Mouse (Mus musculus) embryo, embryonic 10.5 days (tissue): ENCODE measurements around the gene Boc.

Experiments used
- DNase-seq: peaks from one replicate; pipeline ENCODE4 v3.0.0-alpha.2; 2015; ENCODE audit warnings: low spot score

Gene Boc

GRCm38 (mm10) chr16:44552726-44553125 lies 6.0 kb downstream of the Boc start:
- DNase-seq: no peak

DNA sequence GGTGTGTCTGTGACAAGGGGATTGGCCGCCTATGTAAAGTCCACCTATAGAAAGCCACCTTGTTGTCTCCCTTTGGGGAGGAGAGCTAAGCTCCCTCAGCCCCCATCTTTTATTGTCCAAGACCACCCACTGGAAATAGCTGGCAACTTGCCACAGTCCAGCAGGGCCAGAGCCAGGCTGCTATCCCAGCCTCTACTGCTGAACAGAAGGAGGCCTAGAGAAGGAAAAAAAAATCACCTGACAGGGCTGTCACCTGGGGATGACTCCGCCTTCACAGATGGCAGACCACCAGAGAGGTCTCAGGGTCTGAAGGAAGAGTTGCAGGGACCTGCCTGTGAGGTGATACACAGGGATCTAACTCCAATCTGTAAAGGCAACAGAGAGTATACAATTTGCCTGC lies 6.7 kb downstream of the Boc start:
- no peak for DNase-seq

DNA sequence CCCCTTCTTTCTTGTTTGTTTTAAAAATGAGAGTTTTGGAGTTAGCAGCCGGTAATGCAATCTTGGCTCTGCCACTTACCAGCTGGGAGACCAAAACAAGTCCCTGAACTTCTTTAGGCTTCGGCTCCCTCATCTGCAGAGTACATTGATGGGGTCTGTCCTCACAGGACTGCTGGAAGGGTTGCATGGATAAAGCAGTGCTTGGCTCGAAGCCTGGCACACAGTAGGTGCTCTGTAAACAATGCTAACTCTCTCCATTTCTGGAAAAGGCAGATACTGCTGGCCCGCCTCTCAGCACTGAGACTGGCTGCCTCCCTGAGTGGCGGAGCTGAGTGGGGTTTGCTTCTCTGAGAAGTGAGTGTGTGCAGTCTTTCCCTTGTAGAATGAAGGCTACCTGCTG lies 7.2 kb downstream of the Boc start:
- no peak for DNase-seq

DNA sequence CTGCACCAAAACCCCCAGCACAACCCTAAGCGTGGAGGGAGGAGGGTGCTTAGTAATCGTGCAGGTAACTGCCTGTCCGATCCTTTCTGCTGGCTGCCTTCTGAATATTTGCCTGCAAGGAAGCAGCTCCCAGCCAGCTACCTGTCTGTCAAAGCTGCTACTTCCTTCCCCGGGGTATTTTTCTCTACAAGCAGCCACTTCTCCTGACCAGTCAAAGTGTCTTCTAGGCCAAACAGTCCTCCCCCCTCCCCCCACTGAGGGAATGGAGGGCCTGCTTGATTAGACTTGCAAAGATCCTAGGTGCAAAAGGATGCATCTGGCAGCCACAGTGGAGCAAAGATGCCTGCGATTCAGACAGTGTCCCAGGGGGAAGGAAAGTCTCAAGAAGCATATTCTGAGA lies 7.9 kb downstream of the Boc start:
- DNase-seq: no peak

GRCm38 (mm10) chr16:44549867-44550679 lies 8.6 kb downstream of the Boc start:
- DNase-seq: no peak

DNA sequence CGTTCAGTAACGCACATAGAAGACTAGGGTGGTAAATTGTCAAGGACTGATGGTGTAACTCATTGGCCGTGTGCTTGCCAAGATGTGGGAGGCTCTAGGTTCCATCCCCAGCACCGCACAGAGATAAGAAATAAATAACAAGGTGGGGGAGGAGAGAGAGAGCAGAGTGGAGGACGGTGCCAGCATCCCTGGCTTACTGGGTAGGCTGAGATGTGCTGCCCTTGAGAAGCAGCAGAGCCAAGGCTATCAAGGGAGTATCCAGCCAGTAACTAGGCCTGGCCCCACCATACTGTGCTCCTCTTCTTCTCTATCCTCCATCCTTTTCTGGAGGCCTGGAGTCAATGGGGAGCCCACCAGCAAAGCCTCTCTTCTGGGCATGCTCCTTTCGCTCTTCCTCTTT lies 9.3 kb downstream of the Boc start:
- DNase-seq: no peak

GRCm38 (mm10) chr16:44547976-44548375 lies 10.7 kb downstream of the Boc start:
- no peak for DNase-seq

- no peak for DNase-seq
Measured at GRCm38 (mm10) chr16:44546831-44547230, 11.9 kb downstream of the Boc start.

- DNase-seq: no peak
Measured at GRCm38 (mm10) chr16:44545939-44546338, 12.8 kb downstream of the Boc start.

DNA sequence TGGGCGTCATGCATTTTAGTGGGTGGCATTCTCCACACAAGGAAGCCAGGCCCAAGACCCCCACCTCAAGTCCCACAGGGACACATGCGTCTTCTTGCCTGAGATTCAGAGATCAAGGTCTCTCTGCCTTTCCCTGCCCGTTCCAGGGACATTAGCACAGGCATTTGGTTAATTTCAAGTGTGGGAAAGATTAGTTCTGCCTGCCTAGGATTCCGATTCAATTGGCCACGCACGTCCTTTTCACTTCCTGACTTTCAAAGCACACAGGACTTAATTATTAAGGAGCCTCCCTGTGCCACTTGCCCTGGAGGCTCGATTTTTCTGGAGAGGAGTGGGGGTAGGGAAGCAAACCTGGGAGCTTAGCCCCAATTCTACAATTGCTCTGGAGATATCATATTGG lies 13.5 kb downstream of the Boc start:
- no peak for DNase-seq

GRCm38 (mm10) chr16:44543098-44543497 lies 15.6 kb downstream of the Boc start:
- DNase-seq: no peak

DNA sequence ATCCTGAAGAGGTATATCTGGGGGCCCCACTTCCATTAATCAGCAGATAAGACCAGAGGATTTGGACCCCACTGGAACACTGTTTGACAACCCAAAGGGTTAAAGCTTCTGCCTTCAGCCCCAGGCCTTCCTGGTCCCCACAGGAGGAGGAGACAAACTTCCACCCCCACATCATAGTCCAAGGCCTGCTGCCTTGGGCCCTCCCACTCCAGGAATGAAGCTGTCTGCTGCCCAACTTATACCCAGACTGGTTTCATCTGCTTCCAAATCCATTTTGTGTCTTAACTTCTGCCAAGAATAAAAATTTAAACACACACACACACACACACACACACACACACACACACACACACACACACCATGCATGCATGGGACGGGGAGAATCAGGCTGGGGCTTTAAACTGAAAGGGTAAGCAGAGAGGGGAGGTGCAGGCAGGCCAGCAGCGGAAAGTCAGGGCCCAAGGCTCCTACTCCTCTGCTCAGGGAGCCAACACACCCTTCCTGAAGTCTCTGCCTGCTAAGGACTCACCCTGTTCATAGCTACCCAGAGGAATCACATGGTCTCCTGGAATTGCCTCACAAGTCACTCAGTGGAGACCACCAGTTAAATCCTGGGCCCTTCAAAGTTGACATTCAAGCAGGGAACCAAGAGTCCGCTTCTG lies 16.5 kb downstream of the Boc start:
- no peak for DNase-seq

- DNase-seq: no peak
Measured at GRCm38 (mm10) chr16:44539611-44540010, 19.1 kb downstream of the Boc start.

DNA sequence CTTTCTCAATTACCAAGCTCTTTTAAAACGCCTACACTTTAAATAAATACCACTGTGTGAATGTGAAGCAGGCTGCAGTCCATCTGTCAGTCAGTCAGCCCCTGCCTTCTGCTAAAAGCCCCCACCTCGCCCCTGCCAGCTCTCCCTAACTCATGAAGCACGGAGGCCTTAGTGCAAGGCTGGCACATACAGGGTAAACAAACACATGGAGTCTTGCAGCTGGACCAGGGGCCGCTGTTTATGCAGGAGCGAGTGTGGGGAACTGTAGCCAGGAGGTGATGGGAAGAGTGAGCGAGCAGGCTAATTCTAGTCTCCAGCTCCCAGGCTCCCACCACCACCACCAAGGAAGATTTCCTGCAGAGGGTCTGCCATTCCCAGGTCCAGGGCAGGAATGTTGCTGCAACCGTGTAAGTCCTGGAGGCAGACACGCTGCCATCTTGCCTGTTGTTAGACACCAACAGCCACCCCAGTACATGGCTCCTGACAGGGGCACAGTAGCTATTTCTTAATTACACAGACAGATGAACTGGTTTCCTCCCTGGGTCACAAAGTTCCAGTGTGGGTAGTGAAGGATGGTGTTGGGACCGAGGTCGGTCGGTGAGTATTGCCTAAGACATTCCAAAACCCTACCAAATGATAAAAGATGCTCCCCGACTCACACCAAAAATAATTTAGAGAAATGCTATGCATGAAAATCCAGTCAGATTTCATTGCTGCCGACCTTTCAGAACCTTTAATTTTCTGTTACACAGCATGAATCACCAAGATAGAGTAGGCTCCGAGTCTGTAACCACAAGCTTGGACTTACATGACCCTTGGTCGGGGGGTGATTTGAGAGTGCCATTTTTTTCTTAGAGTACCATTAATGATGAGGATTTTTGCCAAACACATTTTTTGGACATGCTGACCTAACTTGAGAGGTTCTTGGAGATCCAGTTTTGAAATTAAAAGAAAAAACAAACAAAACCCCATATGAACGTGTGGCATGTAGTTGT lies 20.0 kb downstream of the Boc start:
- no peak for DNase-seq

DNA sequence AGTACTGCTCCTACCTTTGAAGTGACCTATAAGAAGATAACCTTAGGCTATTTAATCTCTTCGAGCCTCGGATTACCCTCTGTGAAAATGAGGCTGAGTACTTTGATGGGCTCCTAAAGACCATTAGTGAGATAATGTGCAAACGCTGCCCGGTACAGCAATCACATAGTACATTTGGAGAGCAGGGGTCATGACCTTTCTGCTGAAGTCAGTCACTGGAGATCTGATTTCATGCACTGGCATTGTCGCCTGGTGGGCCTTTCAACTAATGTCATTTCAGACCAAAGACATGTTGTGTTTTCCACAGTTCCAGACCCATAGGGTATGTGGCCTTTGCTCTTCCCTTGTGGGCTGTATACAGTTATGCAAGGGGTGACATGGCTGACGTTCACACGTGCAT lies 24.6 kb downstream of the Boc start:
- peak; percentile 66 for DNase-seq

- no peak for DNase-seq
Measured at GRCm38 (mm10) chr16:44533522-44533921, 25.2 kb downstream of the Boc start.

DNA sequence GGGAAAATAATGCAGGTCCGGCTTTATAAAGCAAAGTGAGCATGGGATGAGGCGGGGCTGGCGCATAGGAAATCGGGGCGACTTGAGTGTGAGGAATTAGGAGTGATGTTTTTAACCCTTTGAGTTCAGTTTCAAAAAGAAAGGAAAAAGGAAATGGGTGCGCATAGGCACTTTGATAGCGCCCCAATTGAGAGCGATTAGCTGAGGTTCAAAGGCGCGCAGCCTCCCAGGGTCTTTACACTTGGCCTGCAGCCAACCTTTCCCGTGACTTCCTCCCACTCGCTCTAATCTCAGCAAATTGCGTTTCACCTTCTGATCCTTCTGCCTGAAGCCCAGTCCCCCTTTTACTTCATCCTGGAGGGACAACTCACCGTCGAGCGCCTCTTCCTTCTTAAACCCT lies 25.8 kb downstream of the Boc start:
- no peak for DNase-seq

GRCm38 (mm10) chr16:44531239-44531797 lies 27.4 kb downstream of the Boc start:
- peak; percentile 69 for DNase-seq

DNA sequence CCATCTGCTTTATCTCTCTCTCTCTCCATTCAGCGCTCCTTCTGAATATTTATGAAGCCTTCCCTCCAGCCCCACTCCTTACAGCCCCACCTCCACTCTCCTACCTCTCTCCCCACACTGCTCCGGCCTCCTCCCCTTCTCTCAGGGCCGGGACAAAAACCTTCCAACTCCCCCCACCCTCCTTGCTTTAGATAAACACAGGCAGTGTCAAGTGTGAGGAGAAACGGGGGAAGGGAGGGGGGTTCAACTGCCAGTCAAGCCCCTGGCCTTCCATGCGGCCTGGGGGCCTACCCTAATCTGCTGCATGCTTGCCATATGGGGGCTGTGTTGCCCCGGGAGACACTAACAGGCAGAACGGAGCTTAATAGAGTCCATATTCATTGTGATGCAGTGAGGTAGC lies 27.9 kb downstream of the Boc start:
- DNase-seq: peak; percentile 97

GRCm38 (mm10) chr16:44530191-44530590 lies 28.5 kb downstream of the Boc start:
- peak; percentile 69 for DNase-seq

DNA sequence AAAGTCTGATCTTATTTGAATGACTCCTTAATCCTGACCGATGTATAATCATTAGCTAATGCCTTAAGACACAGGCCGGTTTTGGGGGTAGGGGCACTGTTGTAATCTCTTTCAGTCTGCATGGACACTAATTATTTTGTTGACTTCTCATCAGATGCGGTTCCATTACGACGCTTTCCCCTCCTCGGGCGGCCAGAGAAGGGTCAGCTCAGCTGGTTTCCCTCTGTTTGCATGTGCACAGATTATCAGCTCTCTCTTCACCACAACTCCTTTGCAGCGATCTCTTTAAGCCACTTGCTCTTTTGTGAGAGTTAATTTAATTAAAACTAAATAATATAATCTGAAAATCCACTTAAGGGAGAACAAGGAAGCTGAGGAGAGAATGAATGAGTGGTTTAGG lies 29.0 kb downstream of the Boc start:
- DNase-seq: no peak

- DNase-seq: no peak
Measured at GRCm38 (mm10) chr16:44528955-44529354, 29.7 kb downstream of the Boc start.
